Mouse (Mus musculus) CD4-positive, CD25-positive, alpha-beta regulatory T cell (primary cell): ENCODE measurements around the gene Spin2f. TPM values are rescaled to one million over a fixed set of nuclear protein-coding genes. Genes with fewer than 3 reads are reported as not detected.

Experiments
- polyA plus RNA-seq: library from polyadenylated mRNA; unstranded; fragments of 100-300 nt; shearing (Covaris generic); gene quantifications from one replicate; pipeline ENCODE4 v1.2.1, GENCODE M21; 2017

The Spin2f gene
- polyA plus RNA-seq, result not detected

DNA sequence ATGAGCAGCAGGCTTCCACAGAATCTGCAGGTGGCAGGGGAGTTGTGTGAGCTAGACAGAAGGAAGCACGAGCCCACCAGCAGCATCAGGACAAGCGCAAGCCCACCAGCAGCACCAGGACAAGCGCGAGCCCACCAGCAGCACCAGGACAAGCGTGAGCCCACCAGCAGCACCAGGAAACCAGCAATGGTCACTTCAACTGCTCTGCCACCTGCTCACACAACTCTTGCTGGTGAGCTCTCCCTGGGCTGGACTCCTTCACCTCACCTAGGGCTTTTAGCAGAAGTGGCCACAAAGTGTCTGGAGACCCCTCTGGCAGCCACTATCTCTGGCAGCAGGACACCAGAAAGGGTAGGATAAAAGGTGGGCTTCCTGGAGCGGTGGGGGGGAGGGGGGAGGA, at the start of gene Spin2f:
TSS of gene Spin2f (plus strand) at position 301 of the 400 bp plus-strand sequence.

Other genes with a start within 250 kb of the Spin2f start
- not detected for gene Btbd35f29, start 136.2 kb upstream of the Spin2f start, polyA plus RNA-seq
- gene Btbd35f26, start 82.6 kb downstream of the Spin2f start, polyA plus RNA-seq, result not detected
- not detected for gene Btbd35f19, start 130.0 kb downstream of the Spin2f start, polyA plus RNA-seq